Mouse (Mus musculus) thymus, adult 2 months (tissue): ENCODE results near the gene 2010111I01Rik.

Experiments
- CTCF ChIP-seq: fragments of 200-500 bp; IDR thresholded peaks from 2 replicates; pipeline ENCODE4 v1.5.1; 2012; ENCODE audit warnings: mild to moderate bottlenecking, control low read depth, low read length, moderate library complexity, borderline replicate concordance; ENCODE audit not compliant: control insufficient read depth, poor library complexity, insufficient read depth; ENCODE audit errors: extremely low read depth
- POLR2A ChIP-seq: fragments of 200-500 bp; IDR thresholded peaks from 2 replicates; pipeline ENCODE4 v1.6.1; 2012; ENCODE audit warnings: mild to moderate bottlenecking, low read length, control low read depth, moderate library complexity; ENCODE audit not compliant: control insufficient read depth, poor library complexity, insufficient read depth; ENCODE audit errors: extremely low read depth

DNA sequence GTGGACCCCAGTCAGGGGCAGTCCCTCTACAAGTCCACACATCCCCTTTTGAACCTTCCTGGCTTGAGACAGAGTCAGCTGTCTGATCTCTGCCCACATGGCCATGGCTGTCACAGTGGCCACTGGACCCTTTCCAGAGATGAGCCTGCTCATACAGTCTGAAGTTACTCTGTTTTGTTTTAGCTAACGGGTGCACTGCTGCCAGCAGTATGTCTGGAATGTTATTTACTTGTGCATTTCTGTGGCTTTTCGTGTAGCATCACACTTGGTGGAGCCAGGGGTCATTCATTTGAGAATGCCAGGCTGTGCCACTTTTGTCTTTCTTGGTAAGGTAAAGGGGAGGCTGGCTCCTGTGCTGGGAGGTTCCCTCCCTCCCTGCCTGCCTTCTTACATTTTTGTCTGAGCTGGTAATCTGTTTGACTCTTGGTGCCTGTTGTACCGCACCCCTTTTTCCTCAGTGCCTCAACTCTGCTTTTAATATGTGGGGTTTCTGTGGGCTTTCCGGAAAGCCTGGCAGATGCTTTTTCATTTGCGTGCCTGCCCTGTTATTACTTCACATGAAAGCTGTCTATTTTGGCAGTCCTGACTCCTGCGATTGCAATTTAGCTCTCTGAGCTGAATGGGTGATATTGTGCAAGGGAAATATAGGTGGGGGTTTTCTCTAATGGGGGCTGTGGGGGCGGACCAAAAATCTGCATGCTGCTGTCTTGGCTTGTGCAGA lies 190.3 kb downstream of the 2010111I01Rik start:
- TF ChIP-seq POLR2A (no peak), CTCF (no peak)
